Mouse (Mus musculus): ENCODE data around the gene Rtbdn.

The Rtbdn gene

GRCm38 (mm10) chr8:84959811-84960210, 13.0 kb downstream of the Rtbdn start:
- DNase-seq (ENCODE audit: low spot score in 2 of 2) = no peak

GRCm38 (mm10) chr8:84963952-84964351, 17.2 kb downstream of the Rtbdn start:
- no peak for DNase-seq (ENCODE audit: low spot score in 2 of 2)

- peak; percentile 91 to 95 for DNase-seq (ENCODE audit: low spot score in 2 of 2)
Measured at GRCm38 (mm10) chr8:84965731-84966291, 19.0 kb downstream of the Rtbdn start.

- DNase-seq (ENCODE audit: low spot score in 2 of 2) = no peak
Measured at GRCm38 (mm10) chr8:84966603-84967002, 19.8 kb downstream of the Rtbdn start.

GRCm38 (mm10) chr8:84967532-84968304, 20.9 kb downstream of the Rtbdn start:
- DNase-seq (ENCODE audit: low spot score in 2 of 2) = no peak

GRCm38 (mm10) chr8:84968650-84969049, 21.9 kb downstream of the Rtbdn start:
- DNase-seq (ENCODE audit: low spot score in 2 of 2) = no peak

GRCm38 (mm10) chr8:84969241-84970134, 22.7 kb downstream of the Rtbdn start, which contains the start of the genes Gm49661, Prdx2 and Rnaseh2a:
Gene Gm49661, minus strand, starts transcription at chr8:84969433.
Gene Prdx2, plus strand, starts transcription at chr8:84969587.
Gene Rnaseh2a, minus strand, starts transcription at chr8:84969767.
- peak; percentile 75 for DNase-seq (ENCODE audit: low spot score in 2 of 2)

- DNase-seq (ENCODE audit: low spot score in 2 of 2) = no peak
Measured at GRCm38 (mm10) chr8:84970135-84970790, 23.5 kb downstream of the Rtbdn start.

- no peak for DNase-seq (ENCODE audit: low spot score in 2 of 2)
Measured at GRCm38 (mm10) chr8:84970913-84971312, 24.1 kb downstream of the Rtbdn start.

- no peak for DNase-seq (ENCODE audit: low spot score in 2 of 2)
Measured at GRCm38 (mm10) chr8:84973079-84973478, 26.3 kb downstream of the Rtbdn start.

GRCm38 (mm10) chr8:84973803-84974542, 27.2 kb downstream of the Rtbdn start:
- no peak for DNase-seq (ENCODE audit: low spot score in 2 of 2)

GRCm38 (mm10) chr8:84974543-84975142, 27.9 kb downstream of the Rtbdn start:
- DNase-seq (ENCODE audit: low spot score in 2 of 2) = no peak

GRCm38 (mm10) chr8:84975434-84975833, 28.6 kb downstream of the Rtbdn start:
- DNase-seq (ENCODE audit: low spot score in 2 of 2) = peak; percentile 61 to 67

- peak; percentile 95 to 96 for DNase-seq (ENCODE audit: low spot score in 2 of 2)
Measured at GRCm38 (mm10) chr8:84976031-84976762, 29.4 kb downstream of the Rtbdn start.

- DNase-seq (ENCODE audit: low spot score in 2 of 2) = no peak
Measured at GRCm38 (mm10) chr8:84976763-84977434, 30.1 kb downstream of the Rtbdn start.

- peak; percentile 60 to 64 for DNase-seq (ENCODE audit: low spot score in 2 of 2)
Measured at GRCm38 (mm10) chr8:84977435-84978247, 30.9 kb downstream of the Rtbdn start.

- peak; percentile 96 to 97 for DNase-seq (ENCODE audit: low spot score in 2 of 2)
Measured at GRCm38 (mm10) chr8:84978248-84978940, 31.6 kb downstream of the Rtbdn start, which contains the start of gene Junb. Gene Junb, minus strand, starts transcription at chr8:84978718.

Data from frontal cortex, postnatal 36 days (tissue).